ENCODE assay signal across 8 mouse cellular contexts in the genomic region with DNA sequence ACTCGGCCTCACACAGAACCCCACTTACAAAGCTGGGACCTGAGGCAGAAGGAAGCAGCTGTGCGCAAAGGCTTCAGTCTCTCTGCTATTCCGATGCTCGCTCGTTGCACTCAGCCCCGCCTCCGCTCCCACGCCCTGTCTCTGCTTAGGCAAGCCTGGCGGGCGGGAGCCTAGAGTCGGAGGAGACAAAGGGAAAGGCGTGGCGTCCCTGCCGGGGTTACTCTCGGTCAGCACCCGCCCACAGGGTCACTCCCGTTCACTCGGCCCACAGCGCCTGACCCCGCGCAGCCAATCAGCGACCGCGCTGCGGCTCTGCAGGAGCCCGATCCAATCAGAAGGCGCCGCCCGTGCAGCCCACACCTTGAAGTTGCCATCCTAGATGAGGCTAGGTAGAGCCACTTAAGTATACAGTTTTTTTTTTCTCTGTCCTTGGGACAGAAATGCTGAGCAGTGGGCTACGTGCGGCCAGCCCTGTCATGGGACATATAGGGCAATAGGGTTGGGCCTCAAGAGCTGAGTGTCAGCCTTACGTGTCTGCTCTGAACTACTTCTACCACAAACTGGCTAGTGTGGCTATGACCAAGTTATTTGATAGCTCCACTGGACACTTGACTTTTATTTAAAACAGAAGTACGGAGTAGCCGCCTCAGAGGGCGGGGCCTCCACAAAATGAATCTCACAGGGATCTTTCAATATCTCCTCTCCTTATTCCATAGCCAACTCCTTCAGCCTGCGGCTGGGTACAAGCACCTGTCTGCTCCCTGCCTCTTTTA. TPM values are rescaled to one million over a fixed set of nuclear protein-coding genes. Genes with fewer than 3 reads are reported as not detected.
DNase-seq lines count a peak whose midpoint lies in the region; ATAC-seq lines count a peak whose summit lies in the region.

No protein-coding gene starts in this region.

- DNase-seq in R1 (ENCODE audit: low read depth, low spot score): peak; percentile 99
- peak; percentile 94 to 97 for DNase-seq in cerebellum, postnatal 25 days
- DNase-seq in frontal cortex, postnatal 25 days (ENCODE audit: low spot score in 2 of 2): peak; percentile 76 to 84
- peak; percentile 94 for DNase-seq in left cerebral cortex, adult 11 months (ENCODE audit: low spot score)
- DNase-seq in lung, postnatal 4 days: peak; percentile 96 to 98
- DNase-seq in retina, postnatal 7 days (ENCODE audit: low read depth, low spot score): peak; percentile 93
- DNase-seq in urinary bladder, adult 2 months (ENCODE audit: low spot score): peak; percentile 80

- no peaks in the 10 kb centered on the region for H3K36me3 ChIP-seq in hindbrain, embryonic 15.5 days

- peaks cover 28% of the 10 kb centered on the region for H3K4me1 ChIP-seq in hindbrain, embryonic 15.5 days (replicated peaks)

- peak overlapping the region; percentile 72 for H3K4me2 ChIP-seq in hindbrain, embryonic 15.5 days

- 2% methylated on average over 36 of the region's 36 CpGs for WGBS in hindbrain, embryonic 15.5 days

- H3K27me3 ChIP-seq in hindbrain, embryonic 15.5 days: no peaks in the 10 kb centered on the region

- H3K27ac ChIP-seq in hindbrain, embryonic 15.5 days (replicated peaks): peak overlapping the region; percentile 86

- peak; percentile 98 for ATAC-seq in hindbrain, embryonic 15.5 days (ENCODE audit: low FRiP score, low read depth)

- H3K9me3 ChIP-seq in hindbrain, embryonic 15.5 days: no peaks in the 10 kb centered on the region

- H3K9ac ChIP-seq in hindbrain, embryonic 15.5 days: peak overlapping the region; percentile 47

- peak overlapping the region; percentile 44 for H3K4me3 ChIP-seq in hindbrain, embryonic 15.5 days

RNA-seq across cellular contexts. Expression of a gene that starts 45.2 kb away (rescaled TPM):
- 5.0 and 6.7 TPM in 2 replicates for polyA plus RNA-seq in hindbrain, embryonic 15.5 days (2015; fragmentation: Nextera tagmentation; extraction: Ambion mirVana)
- polyA plus RNA-seq in urinary bladder, adult 2 months (2012; rRNA removed): 0.01 and 0.28 TPM in 2 replicates

RNA-seq across cellular contexts. Expression of a gene that starts 45.2 kb away (rescaled TPM):
- polyA plus RNA-seq in hindbrain, embryonic 15.5 days (2015; fragmentation: Nextera tagmentation; extraction: Ambion mirVana): 288 and 295 TPM in 2 replicates
- 121 and 151 TPM in 2 replicates for polyA plus RNA-seq in urinary bladder, adult 2 months (2012; rRNA removed)

RNA-seq across cellular contexts. Expression of a gene that starts 56.0 kb away (rescaled TPM):
- 0.29 and 0.67 TPM in 2 replicates for polyA plus RNA-seq in hindbrain, embryonic 15.5 days (2015; fragmentation: Nextera tagmentation; extraction: Ambion mirVana)
- polyA plus RNA-seq in urinary bladder, adult 2 months (2012; rRNA removed): 0.01 TPM in 1 of 2 replicates, not detected in the other

Comparison
In these comparisons a context has a peak if more than half of its experiments do, and no peak if none do; other contexts are left out.
1. Peak in every context shown above with its lines: DNase-seq, ATAC-seq, H3K4me3 ChIP-seq and H3K27ac ChIP-seq.